Mouse (Mus musculus) brain, embryonic 14.5 days (tissue): ENCODE results near the gene H6pd. TPM values are rescaled to one million over a fixed set of nuclear protein-coding genes. Genes with fewer than 3 reads are reported as not detected.

Experiments
- DNase-seq: peaks from one replicate; pipeline ENCODE4 v3.0.0-alpha.2; 2011; ENCODE audit warnings: low read depth
- CTCF ChIP-seq: fragments of 200-500 bp; IDR thresholded peaks from 2 replicates; pipeline ENCODE4 v1.5.1; 2012; ENCODE audit warnings: inconsistent platforms, mild to moderate bottlenecking, moderate library complexity, borderline replicate concordance; ENCODE audit not compliant: insufficient read depth, insufficient read length; ENCODE audit errors: extremely low read depth
- POLR2A ChIP-seq: fragments of 200-500 bp; IDR thresholded peaks from 2 replicates; pipeline ENCODE4 v1.6.1; 2012; ENCODE audit warnings: mild to moderate bottlenecking, inconsistent platforms, borderline replicate concordance; ENCODE audit not compliant: poor library complexity, insufficient read depth, insufficient read length, severe bottlenecking; ENCODE audit errors: extremely low read depth
- polyA plus RNA-seq: library from polyadenylated mRNA; depleted of rRNA; stranded (reverse); fragments of >200 nt; gene quantifications from 2 replicates; pipeline ENCODE4 v1.2.3, GENCODE M21; 2012; rRNA removed

Gene H6pd
- polyA plus RNA-seq, 1 experiment, result 5.8 TPM

DNA sequence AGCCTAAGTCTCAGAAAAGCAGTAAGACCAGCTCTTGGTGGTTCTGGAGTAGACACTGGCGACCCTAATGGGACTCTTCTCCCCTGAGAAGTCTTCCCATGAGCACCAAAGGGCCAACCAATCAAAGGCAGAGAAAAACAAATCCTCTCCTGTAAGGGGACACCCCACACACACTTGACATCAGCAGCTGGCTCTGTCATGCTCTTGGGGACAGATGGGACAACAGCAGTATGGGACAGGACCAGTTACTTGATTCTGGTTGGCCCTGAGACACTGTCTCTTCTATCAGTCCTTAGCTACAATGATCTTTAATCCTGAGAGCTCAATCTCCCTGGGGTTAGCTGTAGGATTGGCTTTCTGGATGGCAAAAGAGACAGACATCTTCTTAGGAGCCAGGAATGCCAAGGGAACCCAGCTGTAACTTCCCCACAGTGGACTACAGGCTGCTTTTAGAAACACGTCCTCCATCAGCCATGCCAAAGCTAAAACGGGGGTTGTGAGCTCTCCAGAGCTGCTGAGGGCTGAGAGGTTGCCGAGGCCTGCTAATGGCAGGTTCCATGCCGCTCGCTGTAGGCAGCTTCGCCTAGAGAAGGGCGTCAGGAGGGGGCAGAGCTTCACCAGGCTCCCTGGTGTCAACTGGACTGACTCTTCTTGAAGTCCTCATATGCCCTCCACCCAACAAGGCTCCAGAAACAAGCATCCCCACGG lies 76.6 kb downstream of the H6pd start:
- no peak for TF ChIP-seq POLR2A
- TF ChIP-seq CTCF, result no peak

DNA sequence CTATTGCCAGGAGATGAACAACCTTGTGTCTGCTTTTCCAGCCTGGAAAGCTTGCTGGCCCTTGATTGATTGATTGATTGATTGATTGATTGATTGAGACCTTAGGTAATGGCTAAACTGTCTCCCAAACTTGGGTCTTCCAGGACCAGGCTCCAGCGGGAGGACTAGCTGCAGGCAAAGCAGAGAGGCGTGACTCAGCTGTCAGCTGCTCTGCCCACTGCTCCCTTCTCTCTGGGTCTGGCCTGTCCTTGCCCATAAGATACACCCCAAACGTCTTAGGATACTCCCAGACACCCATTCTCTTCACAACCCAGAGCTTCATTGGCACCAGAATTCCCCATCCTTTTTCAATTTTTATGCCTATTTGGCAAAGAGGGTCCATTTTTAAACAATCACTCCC lies 78.1 kb downstream of the H6pd start:
- DNase-seq, result no peak
- TF ChIP-seq CTCF (no peak), POLR2A (no peak)

More for the DNA sequence above, 76.6 kb downstream of the H6pd start:
- DNase-seq, result no peak

Other genes starting within 250 kb of the H6pd start
- gene Slc25a33, start 234.7 kb downstream of the H6pd start, polyA plus RNA-seq, result 15.0 and 16.1 TPM in 2 replicates
- gene Spsb1, start 54.0 kb downstream of the H6pd start, polyA plus RNA-seq, result 5.2 and 6.4 TPM in 2 replicates
- gene Gpr157, start 78.3 kb upstream of the H6pd start, polyA plus RNA-seq, result 0.85 and 1.2 TPM in 2 replicates
- gene Slc2a5, start 110.3 kb upstream of the H6pd start, polyA plus RNA-seq, result 2.7 and 3.0 TPM in 2 replicates
- not detected in 2 replicates for gene Slc2a7, start 139.9 kb upstream of the H6pd start, polyA plus RNA-seq
- not detected in 2 replicates for gene Car6, start 192.3 kb upstream of the H6pd start, polyA plus RNA-seq
- gene Eno1, start 227.7 kb upstream of the H6pd start, polyA plus RNA-seq, result 485 and 505 TPM in 2 replicates